Mouse (Mus musculus) CH12.LX (cell line): ENCODE measurements at regions not wholly inside any gene's neighbourhood (a gene's known extent, or its start where the extent isn't known, plus 50 kb on each side); places are given as distances from the start of the nearest gene placed in this dataset.

Experiments
- MAX ChIP-seq: IDR thresholded peaks from 2 replicates; pipeline ENCODE4 v1.6.1; 2011; ENCODE audit warnings: low read length, improper control_type of control experiment
- MAZ ChIP-seq: IDR thresholded peaks from 2 replicates; pipeline ENCODE4 v1.6.1; 2012; ENCODE audit warnings: low read depth, mild to moderate bottlenecking, inconsistent platforms, low read length, improper control_type of control experiment, moderate library complexity
- RAD21 ChIP-seq: IDR thresholded peaks from 2 replicates; pipeline ENCODE4 v1.6.1; 2011; ENCODE audit warnings: low read depth, mild to moderate bottlenecking, low read length, improper control_type of control experiment, moderate library complexity

DNA sequence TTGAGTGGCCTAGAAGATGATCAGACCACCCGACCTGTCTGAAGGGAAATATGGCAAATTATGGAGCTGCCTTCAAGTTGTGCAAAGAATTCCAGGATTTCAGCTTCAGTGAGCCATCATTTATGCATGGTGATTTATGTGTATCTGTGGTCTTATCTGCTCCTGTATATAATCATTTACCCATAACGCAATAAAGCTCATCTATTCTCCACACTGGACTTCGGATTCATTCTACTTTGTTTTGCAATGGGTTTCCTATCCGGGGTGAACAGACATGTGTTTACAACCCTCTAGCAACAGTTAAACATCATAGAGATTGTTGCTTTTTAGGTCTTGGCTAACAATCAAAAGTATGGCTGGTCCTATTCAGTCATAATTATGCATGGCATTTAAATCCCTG is 145.1 kb downstream of the Pcdh10 start:
- TF ChIP-seq MAZ (no peak), RAD21 (no peak), MAX (no peak)
